9 mouse cellular contexts compared by ENCODE assay signal in genomic region chr8:95067582-95067981, GRCm38 (mm10). TPM values are rescaled to one million over a fixed set of nuclear protein-coding genes. Genes with fewer than 3 reads are reported as not detected.
DNase-seq lines count a peak whose midpoint lies in the region; ATAC-seq and TF ChIP-seq lines count a peak whose summit lies in the region.
"Had no signal": no experiment of that assay in that cellular context is flagged by ENCODE, and none has a peak within 500 bp of the region (broad histone marks: within the 10 kb centered on the region; RNA-seq: fewer than 3 reads in every experiment).

No protein-coding gene starts in this region.

- ATAC-seq in embryonic facial prominence, embryonic 14.5 days (ENCODE audit: low read depth), result no peak
- ATAC-seq in limb, embryonic 14.5 days (ENCODE audit: low FRiP score, low read depth), result no peak
- ATAC-seq in midbrain, embryonic 13.5 days, result no peak

- peak; percentile 47 for DNase-seq in layer of hippocampus, adult 11-12 months (ENCODE audit: low spot score)
- no peak for DNase-seq in layer of hippocampus, adult 9-11 months
- peak; percentile 42 for DNase-seq in adipocyte (ENCODE audit: low spot score)
- DNase-seq in embryonic facial prominence, embryonic 14.5 days (ENCODE audit: low spot score), result peak; percentile 50
- DNase-seq in limb, embryonic 14.5 days (ENCODE audit: low spot score), result peak; percentile 60
- DNase-seq in retina, postnatal 7 days (ENCODE audit: low read depth, low spot score), result peak; percentile 42

- TF ChIP-seq POLR2A in limb, embryonic 14.5 days (IDR thresholded peaks at IDR 0.05; ENCODE audit: borderline replicate concordance, extremely low read depth, insufficient read depth, insufficient read length), result no peak

- 0 out of 2 replicates have a peak, but pooled peaks cover 4% of the 10 kb centered on the region for H3K27me3 ChIP-seq in E14TG2a.4 (ENCODE audit: insufficient read depth, low read length)
- H3K27me3 ChIP-seq in embryonic facial prominence, embryonic 14.5 days (replicated peaks; ENCODE audit: control insufficient read depth, insufficient read depth, low read length), result no peaks in the 10 kb centered on the region
- H3K27me3 ChIP-seq in limb, embryonic 14.5 days (ENCODE audit: control insufficient read depth, insufficient read depth, low read length), result no peaks in the 10 kb centered on the region
- H3K27me3 ChIP-seq in midbrain, embryonic 13.5 days, result no peaks in the 10 kb centered on the region

- H3K4me2 ChIP-seq in embryonic facial prominence, embryonic 14.5 days (ENCODE audit: low read depth, low read length), result no peak overlapping the region
- no peak overlapping the region for H3K4me2 ChIP-seq in limb, embryonic 14.5 days (replicated peaks; ENCODE audit: low read depth, low read length, severe bottlenecking)
- no peak overlapping the region for H3K4me2 ChIP-seq in midbrain, embryonic 13.5 days (replicated peaks)

- peak; percentile 84 for TF ChIP-seq CTCF in E14TG2a.4 (conservative IDR thresholded peaks at IDR 0.05; ENCODE audit: low read length)

- no peaks in the 10 kb centered on the region for H3K36me3 ChIP-seq in E14TG2a.4 (ENCODE audit: insufficient read depth, low read length)
- no peaks in the 10 kb centered on the region for H3K36me3 ChIP-seq in embryonic facial prominence, embryonic 14.5 days (ENCODE audit: control insufficient read depth, insufficient read depth, low read length)
- H3K36me3 ChIP-seq in limb, embryonic 14.5 days (ENCODE audit: control insufficient read depth, insufficient read depth, low read length), result no peaks in the 10 kb centered on the region
- H3K36me3 ChIP-seq in midbrain, embryonic 13.5 days, result no peaks in the 10 kb centered on the region

- peaks cover 13% of the 10 kb centered on the region for H3K4me1 ChIP-seq in E14TG2a.4 (replicated peaks; ENCODE audit: low read depth, low read length)
- no peaks in the 10 kb centered on the region for H3K4me1 ChIP-seq in embryonic facial prominence, embryonic 14.5 days (ENCODE audit: control insufficient read depth, insufficient read depth, low read length)
- no peaks in the 10 kb centered on the region for H3K4me1 ChIP-seq in limb, embryonic 14.5 days (ENCODE audit: control insufficient read depth, insufficient read depth, low read length)
- H3K4me1 ChIP-seq in midbrain, embryonic 13.5 days (replicated peaks), result no peaks in the 10 kb centered on the region

- no peak overlapping the region for H3K27ac ChIP-seq in embryonic facial prominence, embryonic 14.5 days (replicated peaks; ENCODE audit: low read depth, low read length)
- H3K27ac ChIP-seq in limb, embryonic 14.5 days (replicated peaks; ENCODE audit: low read depth, low read length), result no peak overlapping the region
- no peak overlapping the region for H3K27ac ChIP-seq in midbrain, embryonic 13.5 days

- H3K4me3 ChIP-seq in E14TG2a.4 (replicated peaks; ENCODE audit: low read length), result no peak overlapping the region
- H3K4me3 ChIP-seq in embryonic facial prominence, embryonic 14.5 days (ENCODE audit: low read depth, low read length), result no peak overlapping the region
- no peak overlapping the region for H3K4me3 ChIP-seq in limb, embryonic 14.5 days (replicated peaks; ENCODE audit: low read length)
- no peak overlapping the region for H3K4me3 ChIP-seq in midbrain, embryonic 13.5 days (replicated peaks)
- H3K4me3 ChIP-seq: myocyte had no signal

- WGBS in embryonic facial prominence, embryonic 14.5 days, result 45% methylated on average over 3 of the region's 3 CpGs
- whole genome bisulfite sequencing in limb, embryonic 14.5 days, result 53% methylated on average over 3 of the region's 3 CpGs
- WGBS in midbrain, embryonic 13.5 days, result 51% methylated on average over 3 of the region's 3 CpGs

- no peaks in the 10 kb centered on the region for H3K9me3 ChIP-seq in E14TG2a.4 (ENCODE audit: low read length)
- H3K9me3 ChIP-seq in embryonic facial prominence, embryonic 14.5 days (ENCODE audit: control insufficient read depth, low read length), result no peaks in the 10 kb centered on the region
- no peaks in the 10 kb centered on the region for H3K9me3 ChIP-seq in limb, embryonic 14.5 days (ENCODE audit: control insufficient read depth, low read length)
- H3K9me3 ChIP-seq in midbrain, embryonic 13.5 days, result no peaks in the 10 kb centered on the region

- no peak overlapping the region for H3K9ac ChIP-seq in embryonic facial prominence, embryonic 14.5 days (ENCODE audit: low read depth, low read length)
- H3K9ac ChIP-seq in limb, embryonic 14.5 days (ENCODE audit: low read depth, low read length, severe bottlenecking), result no peak overlapping the region
- H3K9ac ChIP-seq in midbrain, embryonic 13.5 days (replicated peaks), result no peak overlapping the region

RNA-seq across cellular contexts. Expression of gene Drc7, which starts 12.7 kb away (rescaled TPM):
- polyA plus RNA-seq in embryonic facial prominence, embryonic 14.5 days (2014; fragmentation: Nextera tagmentation; extraction: Ambion mirVana), result 0.47 and 0.60 TPM in 2 replicates
- 0.10 and 0.12 TPM in 2 replicates for polyA plus RNA-seq in limb, embryonic 14.5 days (2012; rRNA removed)
- 0.26 TPM in 1 of 2 replicates, not detected in the other for polyA plus RNA-seq in limb, embryonic 14.5 days (2014; fragmentation: Nextera tagmentation; extraction: Ambion mirVana)
- polyA plus RNA-seq in midbrain, embryonic 13.5 days (2015; fragmentation: Nextera tagmentation; extraction: Ambion mirVana), result 0.24 and 0.58 TPM in 2 replicates

RNA-seq across cellular contexts. Expression of gene Katnb1, which starts 13.4 kb away (rescaled TPM):
- polyA plus RNA-seq in embryonic facial prominence, embryonic 14.5 days (2014; fragmentation: Nextera tagmentation; extraction: Ambion mirVana), result 18.6 and 20.8 TPM in 2 replicates
- 31.6 and 39.4 TPM in 2 replicates for polyA plus RNA-seq in limb, embryonic 14.5 days (2012; rRNA removed)
- polyA plus RNA-seq in limb, embryonic 14.5 days (2014; fragmentation: Nextera tagmentation; extraction: Ambion mirVana), result 21.4 and 21.6 TPM in 2 replicates
- 38.8 and 39.7 TPM in 2 replicates for polyA plus RNA-seq in midbrain, embryonic 13.5 days (2015; fragmentation: Nextera tagmentation; extraction: Ambion mirVana)

RNA-seq across cellular contexts. Expression of gene Adgrg3, which starts 50.1 kb away (rescaled TPM):
- 3.3 and 3.6 TPM in 2 replicates for polyA plus RNA-seq in embryonic facial prominence, embryonic 14.5 days (2014; fragmentation: Nextera tagmentation; extraction: Ambion mirVana)
- polyA plus RNA-seq in limb, embryonic 14.5 days (2012; rRNA removed), result 6.7 and 8.0 TPM in 2 replicates
- polyA plus RNA-seq in limb, embryonic 14.5 days (2014; fragmentation: Nextera tagmentation; extraction: Ambion mirVana), result 3.3 and 4.3 TPM in 2 replicates
- 0.96 and 1.3 TPM in 2 replicates for polyA plus RNA-seq in midbrain, embryonic 13.5 days (2015; fragmentation: Nextera tagmentation; extraction: Ambion mirVana)
